Mouse (Mus musculus): ENCODE results near the gene Tgoln1. TPM values are rescaled to one million over a fixed set of nuclear protein-coding genes. Genes with fewer than 3 reads are reported as not detected.

Tgoln1 gene
- polyA plus RNA-seq, 1 experiment = 10.2 TPM

GRCm38 (mm10) chr6:72658006-72658405 lies 41.2 kb upstream of the Tgoln1 start:
- H3K79me2 ChIP-seq (ENCODE audit: control insufficient read depth, insufficient read depth) = no peaks in the 10 kb centered on the region
- H3K79me3 ChIP-seq (ENCODE audit: low read depth) = no peaks in the 10 kb centered on the region
- no peaks in the 10 kb centered on the region for H3K36me3 ChIP-seq (ENCODE audit: control insufficient read depth, insufficient read depth)
- no peaks in the 10 kb centered on the region for H3K27me3 ChIP-seq (ENCODE audit: control insufficient read depth, insufficient read depth, insufficient read length)
- no peak overlapping the region for H3K4me3 ChIP-seq (ENCODE audit: insufficient read depth, poor library complexity, severe bottlenecking)
- no peak overlapping the region for H3ac ChIP-seq (ENCODE audit: control insufficient read depth, insufficient read length, low read depth)
- no peak for TF ChIP-seq FOSL1 (IDR thresholded peaks at IDR 0.05; ENCODE audit: insufficient read depth, low read length, poor library complexity, severe bottlenecking)
- TF ChIP-seq MYOD1 (IDR thresholded peaks at IDR 0.05; ENCODE audit: control insufficient read depth, insufficient read length, low read depth) = no peak
- no peak for TF ChIP-seq USF1 (IDR thresholded peaks at IDR 0.05; ENCODE audit: low read depth)
- no peak for TF ChIP-seq MYOG (IDR thresholded peaks at IDR 0.05; ENCODE audit: control insufficient read depth, extremely low read depth, insufficient read length)
- TF ChIP-seq MAX (IDR thresholded peaks at IDR 0.05) = no peak
- TF ChIP-seq CTCF (IDR thresholded peaks at IDR 0.05; ENCODE audit: control insufficient read depth, insufficient read depth, insufficient read length) = no peak
- TF ChIP-seq CEBPB (IDR thresholded peaks at IDR 0.05; ENCODE audit: low read depth) = no peak

DNA sequence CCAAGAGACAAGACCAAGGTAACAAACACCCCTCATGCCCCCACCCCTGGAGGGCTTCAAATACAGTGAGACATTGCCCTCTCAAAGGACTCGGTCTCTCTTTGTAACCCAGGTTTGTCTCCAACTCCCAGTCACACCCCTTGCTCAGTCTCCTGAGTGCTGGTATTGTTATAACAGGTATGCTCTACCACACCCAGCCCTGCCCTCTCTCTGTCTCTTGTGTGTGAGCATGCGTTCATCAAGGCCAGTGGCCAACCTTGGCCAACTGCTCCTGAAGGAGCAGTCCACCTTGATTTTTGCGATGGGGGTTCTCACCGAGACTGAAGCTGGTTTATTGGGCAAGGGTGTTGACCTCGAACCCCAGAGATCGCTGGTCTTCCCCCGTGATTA lies 39.2 kb upstream of the Tgoln1 start:
- no peak for TF ChIP-seq CEBPB (IDR thresholded peaks at IDR 0.05; ENCODE audit: low read depth)
- no peaks in the 10 kb centered on the region for H3K79me2 ChIP-seq (ENCODE audit: control insufficient read depth, insufficient read depth)
- no peak overlapping the region for H3K4me3 ChIP-seq (ENCODE audit: insufficient read depth, poor library complexity, severe bottlenecking)
- no peaks in the 10 kb centered on the region for H3K27me3 ChIP-seq (ENCODE audit: control insufficient read depth, insufficient read depth, insufficient read length)
- H3K36me3 ChIP-seq (ENCODE audit: control insufficient read depth, insufficient read depth) = no peaks in the 10 kb centered on the region
- H3K79me3 ChIP-seq (ENCODE audit: low read depth) = no peaks in the 10 kb centered on the region
- H3ac ChIP-seq (ENCODE audit: control insufficient read depth, insufficient read length, low read depth) = no peak overlapping the region

DNA sequence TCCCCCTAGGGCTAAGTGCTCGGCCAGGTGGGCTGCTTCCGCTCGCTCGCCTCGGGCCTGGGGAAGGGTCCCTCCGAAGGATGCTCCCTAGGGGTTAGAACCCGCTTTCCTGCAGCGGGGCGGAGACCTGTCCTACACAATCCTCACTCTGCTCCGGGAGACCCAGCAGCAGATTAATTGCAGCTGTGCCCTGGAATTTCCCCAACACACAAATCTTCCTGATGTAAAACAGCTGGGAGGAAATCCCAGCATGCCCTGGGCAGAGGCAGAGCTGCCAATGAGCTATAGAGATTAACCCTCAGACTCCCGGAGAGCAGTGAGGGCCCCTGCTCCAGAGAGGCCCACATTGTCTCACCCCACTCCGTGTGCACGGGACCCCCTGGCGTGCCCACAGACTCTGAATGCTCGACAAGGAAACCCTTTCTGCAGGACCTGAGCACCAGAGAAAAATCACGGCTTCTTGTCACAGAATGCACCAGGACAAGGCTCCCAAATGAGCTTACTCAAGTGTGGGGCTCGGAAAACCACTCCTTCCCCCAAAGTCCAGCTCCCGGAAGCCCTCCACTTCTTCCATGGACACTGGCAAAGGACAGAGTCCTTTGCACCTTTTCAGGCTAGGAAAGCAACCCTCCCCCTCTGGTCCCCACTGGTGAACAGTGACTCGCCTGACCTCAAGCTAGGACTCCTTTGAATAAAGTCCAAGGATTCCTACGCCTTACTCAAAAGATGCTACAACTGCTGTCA lies 38.7 kb upstream of the Tgoln1 start:
- H3K36me3 ChIP-seq (ENCODE audit: control insufficient read depth, insufficient read depth) = no peaks in the 10 kb centered on the region
- TF ChIP-seq CTCF (IDR thresholded peaks at IDR 0.05; ENCODE audit: control insufficient read depth, insufficient read depth, insufficient read length) = no peak
- peak; percentile 68 for TF ChIP-seq MYOD1 (IDR thresholded peaks at IDR 0.05; ENCODE audit: control insufficient read depth, insufficient read length, low read depth)

DNA sequence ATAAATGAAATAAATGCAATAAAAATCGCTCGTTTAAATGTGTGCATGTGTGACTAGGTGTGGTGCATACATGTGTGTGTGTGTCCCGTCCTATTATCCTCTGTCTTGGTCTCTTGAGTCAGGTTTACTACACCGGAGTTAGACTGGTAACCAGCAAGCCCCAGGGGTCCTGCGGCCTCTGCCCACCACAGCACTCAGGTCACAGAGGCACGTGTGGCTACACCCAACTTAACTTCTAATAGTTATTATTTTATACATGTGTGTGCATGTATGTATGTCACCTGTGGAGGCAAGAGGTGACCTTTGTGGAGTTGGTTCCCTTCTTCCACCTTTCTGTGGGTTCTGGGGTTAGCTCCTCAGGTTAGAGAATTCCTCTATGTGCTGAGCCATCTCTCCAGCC lies 37.6 kb upstream of the Tgoln1 start:
- TF ChIP-seq USF1 (IDR thresholded peaks at IDR 0.05; ENCODE audit: low read depth) (no peak), MAX (IDR thresholded peaks at IDR 0.05) (no peak), FOSL1 (IDR thresholded peaks at IDR 0.05; ENCODE audit: insufficient read depth, low read length, poor library complexity, severe bottlenecking) (no peak), MYOG (IDR thresholded peaks at IDR 0.05; ENCODE audit: control insufficient read depth, extremely low read depth, insufficient read length) (no peak), MYOD1 (IDR thresholded peaks at IDR 0.05; ENCODE audit: control insufficient read depth, insufficient read length, low read depth) (no peak), CTCF (IDR thresholded peaks at IDR 0.05; ENCODE audit: control insufficient read depth, insufficient read depth, insufficient read length) (no peak), CEBPB (IDR thresholded peaks at IDR 0.05; ENCODE audit: low read depth) (no peak)
- no peaks in the 10 kb centered on the region for H3K79me2 ChIP-seq (ENCODE audit: control insufficient read depth, insufficient read depth)
- H3K4me3 ChIP-seq (ENCODE audit: insufficient read depth, poor library complexity, severe bottlenecking) = no peak overlapping the region
- no peaks in the 10 kb centered on the region for H3K27me3 ChIP-seq (ENCODE audit: control insufficient read depth, insufficient read depth, insufficient read length)
- H3ac ChIP-seq (ENCODE audit: control insufficient read depth, insufficient read length, low read depth) = no peak overlapping the region
- H3K79me3 ChIP-seq (ENCODE audit: low read depth) = no peaks in the 10 kb centered on the region
- H3K36me3 ChIP-seq (ENCODE audit: control insufficient read depth, insufficient read depth) = no peaks in the 10 kb centered on the region

More for the DNA sequence above, 38.7 kb upstream of the Tgoln1 start:
- H3ac ChIP-seq (ENCODE audit: control insufficient read depth, insufficient read length, low read depth) = no peak overlapping the region
- no peaks in the 10 kb centered on the region for H3K27me3 ChIP-seq (ENCODE audit: control insufficient read depth, insufficient read depth, insufficient read length)
- H3K79me3 ChIP-seq (ENCODE audit: low read depth) = no peaks in the 10 kb centered on the region
- no peaks in the 10 kb centered on the region for H3K79me2 ChIP-seq (ENCODE audit: control insufficient read depth, insufficient read depth)
- no peak overlapping the region for H3K4me3 ChIP-seq (ENCODE audit: insufficient read depth, poor library complexity, severe bottlenecking)

GRCm38 (mm10) chr6:72653419-72653818 lies 36.6 kb upstream of the Tgoln1 start:
- no peak for TF ChIP-seq FOSL1 (IDR thresholded peaks at IDR 0.05; ENCODE audit: insufficient read depth, low read length, poor library complexity, severe bottlenecking)
- TF ChIP-seq CTCF (IDR thresholded peaks at IDR 0.05; ENCODE audit: control insufficient read depth, insufficient read depth, insufficient read length) = no peak
- TF ChIP-seq MYOG (IDR thresholded peaks at IDR 0.05; ENCODE audit: control insufficient read depth, extremely low read depth, insufficient read length) = no peak
- no peak for TF ChIP-seq USF1 (IDR thresholded peaks at IDR 0.05; ENCODE audit: low read depth)
- no peak for TF ChIP-seq MYOD1 (IDR thresholded peaks at IDR 0.05; ENCODE audit: control insufficient read depth, insufficient read length, low read depth)
- no peak for TF ChIP-seq CEBPB (IDR thresholded peaks at IDR 0.05; ENCODE audit: low read depth)
- TF ChIP-seq MAX (IDR thresholded peaks at IDR 0.05) = no peak

GRCm38 (mm10) chr6:72650338-72650851 lies 33.6 kb upstream of the Tgoln1 start:
- Histone ChIP-seq H3ac (ENCODE audit: control insufficient read depth, insufficient read length, low read depth) (no peak overlapping the region), H3K36me3 (ENCODE audit: control insufficient read depth, insufficient read depth) (no peaks in the 10 kb centered on the region), H3K79me2 (ENCODE audit: control insufficient read depth, insufficient read depth) (no peaks in the 10 kb centered on the region), H3K4me3 (ENCODE audit: insufficient read depth, poor library complexity, severe bottlenecking) (no peak overlapping the region), H3K79me3 (ENCODE audit: low read depth) (no peaks in the 10 kb centered on the region), H3K27me3 (ENCODE audit: control insufficient read depth, insufficient read depth, insufficient read length) (no peaks in the 10 kb centered on the region)
- TF ChIP-seq CTCF (IDR thresholded peaks at IDR 0.05; ENCODE audit: control insufficient read depth, insufficient read depth, insufficient read length) (no peak), CEBPB (IDR thresholded peaks at IDR 0.05; ENCODE audit: low read depth) (no peak), MYOG (IDR thresholded peaks at IDR 0.05; ENCODE audit: control insufficient read depth, extremely low read depth, insufficient read length) (no peak), MAX (IDR thresholded peaks at IDR 0.05) (no peak), FOSL1 (IDR thresholded peaks at IDR 0.05; ENCODE audit: insufficient read depth, low read length, poor library complexity, severe bottlenecking) (no peak), USF1 (IDR thresholded peaks at IDR 0.05; ENCODE audit: low read depth) (no peak), MYOD1 (IDR thresholded peaks at IDR 0.05; ENCODE audit: control insufficient read depth, insufficient read length, low read depth) (no peak)

More at GRCm38 (mm10) chr6:72653419-72653818, 36.6 kb upstream of the Tgoln1 start:
- no peaks in the 10 kb centered on the region for H3K36me3 ChIP-seq (ENCODE audit: control insufficient read depth, insufficient read depth)
- no peaks in the 10 kb centered on the region for H3K27me3 ChIP-seq (ENCODE audit: control insufficient read depth, insufficient read depth, insufficient read length)
- H3K4me3 ChIP-seq (ENCODE audit: insufficient read depth, poor library complexity, severe bottlenecking) = no peak overlapping the region
- H3K79me3 ChIP-seq (ENCODE audit: low read depth) = no peaks in the 10 kb centered on the region
- no peaks in the 10 kb centered on the region for H3K79me2 ChIP-seq (ENCODE audit: control insufficient read depth, insufficient read depth)
- no peak overlapping the region for H3ac ChIP-seq (ENCODE audit: control insufficient read depth, insufficient read length, low read depth)
